Mouse (Mus musculus) MEL (cell line): ENCODE measurements around the gene Prpf18. TPM values are rescaled to one million over a fixed set of nuclear protein-coding genes. Genes with fewer than 3 reads are reported as not detected.

Source experiments
- DNase-seq: peaks from one replicate; pipeline ENCODE4 v3.0.0; 2011; ENCODE audit warnings: low read depth, low spot score
- H3K27ac ChIP-seq: 2 replicates; pipeline ENCODE4 v1.5.1; 2012; ENCODE audit warnings: low read depth, mild to moderate bottlenecking, control low read depth, low read length, moderate library complexity; ENCODE audit not compliant: control insufficient read depth
- H3K27me3 ChIP-seq, 2 experiments: fragments of 150-350 bp in 1 of 2; sonication (generic) in 1 of 2; 2 replicates each; pipeline ENCODE4 v1.6.1; 2012; ENCODE audit warnings: low read length in 2 of 2, mild to moderate bottlenecking in 2 of 2, improper control_type of control experiment in 1 of 2, moderate library complexity in 1 of 2; ENCODE audit not compliant: insufficient read depth in 2 of 2, control insufficient read depth in 1 of 2
- H3K36me3 ChIP-seq, 2 experiments: 2 replicates each; pipeline ENCODE4 v1.6.1; 2012 to 2014; ENCODE audit warnings: low read length in 2 of 2, improper control_type of control experiment in 1 of 2, inconsistent platforms in 1 of 2, mild to moderate bottlenecking in 1 of 2; ENCODE audit not compliant: insufficient read depth in 2 of 2, control insufficient read depth in 1 of 2
- H3K4me1 ChIP-seq, 2 experiments: fragments of 150-350 bp in 1 of 2; sonication (generic) in 1 of 2; 2 replicates each; pipeline ENCODE4 v1.6.1; 2012; ENCODE audit warnings: low read length in 2 of 2, improper control_type of control experiment in 1 of 2, mild to moderate bottlenecking in 1 of 2; ENCODE audit not compliant: insufficient read depth in 2 of 2, control insufficient read depth in 1 of 2
- H3K4me3 ChIP-seq, 2 experiments: fragments of 150-350 bp in 1 of 2; sonication (generic) in 1 of 2; 2 replicates each; pipeline ENCODE4 v1.5.1; 2012; ENCODE audit warnings: low read depth in 2 of 2, low read length in 2 of 2, mild to moderate bottlenecking in 2 of 2, moderate library complexity in 2 of 2, control low read depth in 1 of 2, improper control_type of control experiment in 1 of 2; ENCODE audit not compliant: control insufficient read depth in 1 of 2, insufficient read depth in 1 of 2
- H3K79me2 ChIP-seq: 2 replicates; pipeline ENCODE4 v1.6.1; 2012; ENCODE audit warnings: mild to moderate bottlenecking, low read length, moderate library complexity; ENCODE audit not compliant: control insufficient read depth, poor library complexity, insufficient read depth
- H3K9ac ChIP-seq: 2 replicates; pipeline ENCODE4 v1.6.1; 2012; ENCODE audit warnings: low read depth, mild to moderate bottlenecking, control low read depth, low read length, moderate library complexity; ENCODE audit not compliant: control insufficient read depth, poor library complexity, severe bottlenecking
- H3K9me3 ChIP-seq: fragments of 150-350 bp; sonication (generic); replicated peaks from 2 replicates; pipeline ENCODE4 v1.6.1; 2012; ENCODE audit warnings: mild to moderate bottlenecking, low read length, improper control_type of control experiment, moderate library complexity; ENCODE audit not compliant: insufficient read depth
- CHD2 ChIP-seq: IDR thresholded peaks from 2 replicates; pipeline ENCODE4 v1.6.1; 2011; ENCODE audit warnings: low read length, improper control_type of control experiment
- CTCF ChIP-seq, 3 experiments: IDR thresholded peaks in 2 of 3; conservative IDR thresholded peaks in 1 of 3; 2 replicates each; pipeline ENCODE4 v1.5.1; 2011 to 2012; ENCODE audit warnings: low read length in 3 of 3, low read depth in 2 of 3, mild to moderate bottlenecking in 2 of 3, improper control_type of control experiment in 1 of 3, inconsistent platforms in 1 of 3, mixed read lengths in 1 of 3, moderate library complexity in 1 of 3; ENCODE audit not compliant: control insufficient read depth in 1 of 3, insufficient read depth in 1 of 3, poor library complexity in 1 of 3, severe bottlenecking in 1 of 3
- E2F4 ChIP-seq: IDR thresholded peaks from 2 replicates; pipeline ENCODE4 v1.6.1; 2011; ENCODE audit warnings: low read depth, low read length, improper control_type of control experiment, borderline replicate concordance
- EP300 ChIP-seq, 2 experiments: IDR thresholded peaks; 2 replicates each; pipeline ENCODE4 v1.6.1; 2011; ENCODE audit warnings: improper control_type of control experiment in 2 of 2, low read length in 2 of 2, low read depth in 1 of 2, mild to moderate bottlenecking in 1 of 2
- ETS1 ChIP-seq: IDR thresholded peaks from 2 replicates; pipeline ENCODE4 v1.6.1; 2012; ENCODE audit warnings: low read depth, mild to moderate bottlenecking, inconsistent platforms, low read length, improper control_type of control experiment, moderate library complexity
- JUND ChIP-seq: IDR thresholded peaks from 2 replicates; pipeline ENCODE4 v1.6.1; 2011; ENCODE audit warnings: low read depth, mild to moderate bottlenecking, improper control_type of control experiment, low read length
- MAFK ChIP-seq: IDR thresholded peaks from 2 replicates; pipeline ENCODE4 v1.6.1; 2011; ENCODE audit warnings: low read depth, mild to moderate bottlenecking, low read length, improper control_type of control experiment, borderline replicate concordance
- MAX ChIP-seq: IDR thresholded peaks from 2 replicates; pipeline ENCODE4 v1.6.1; 2011; ENCODE audit warnings: low read length, improper control_type of control experiment
- MAZ ChIP-seq: IDR thresholded peaks from 2 replicates; pipeline ENCODE4 v1.6.1; 2012; ENCODE audit warnings: low read depth, mild to moderate bottlenecking, inconsistent platforms, low read length, improper control_type of control experiment
- MEF2A ChIP-seq: IDR thresholded peaks from 2 replicates; pipeline ENCODE4 v1.6.1; 2014; ENCODE audit warnings: low read depth, mild to moderate bottlenecking, inconsistent platforms, low read length, improper control_type of control experiment; ENCODE audit not compliant: poor library complexity, insufficient replicate concordance, severe bottlenecking; ENCODE audit errors: extremely low read depth
- MXI1 ChIP-seq: IDR thresholded peaks from 2 replicates; pipeline ENCODE4 v1.6.1; 2011; ENCODE audit warnings: mild to moderate bottlenecking, low read depth, low read length, improper control_type of control experiment
- MYB ChIP-seq: IDR thresholded peaks from 2 replicates; pipeline ENCODE4 v1.6.1; 2011; ENCODE audit warnings: mild to moderate bottlenecking, low read depth, low read length, improper control_type of control experiment
- NRF1 ChIP-seq: IDR thresholded peaks from 2 replicates; pipeline ENCODE4 v1.6.1; 2014; ENCODE audit warnings: low read depth, mild to moderate bottlenecking, inconsistent platforms, low read length, improper control_type of control experiment, moderate library complexity; ENCODE audit not compliant: poor library complexity, insufficient read depth, severe bottlenecking
- POLR2A ChIP-seq, 2 experiments: IDR thresholded peaks; 2 replicates each; pipeline ENCODE4 v1.6.1; 2011 to 2012; ENCODE audit warnings: low read length in 2 of 2, mild to moderate bottlenecking in 2 of 2, control low read depth in 1 of 2, improper control_type of control experiment in 1 of 2, low read depth in 1 of 2, moderate library complexity in 1 of 2; ENCODE audit not compliant: control insufficient read depth in 1 of 2, insufficient read depth in 1 of 2, poor library complexity in 1 of 2
- POLR2AphosphoS2 ChIP-seq: IDR thresholded peaks from 2 replicates; pipeline ENCODE4 v1.6.1; 2011; ENCODE audit warnings: low read length, improper control_type of control experiment
- RCOR1 ChIP-seq: IDR thresholded peaks from 2 replicates; pipeline ENCODE4 v1.6.1; 2012; ENCODE audit warnings: low read depth, mild to moderate bottlenecking, inconsistent platforms, low read length, improper control_type of control experiment
- TAL1 ChIP-seq: IDR thresholded peaks from 2 replicates; pipeline ENCODE4 v1.6.1; 2012; ENCODE audit warnings: mild to moderate bottlenecking, inconsistent platforms, low read length, moderate library complexity, mixed read lengths
- TCF12 ChIP-seq: IDR thresholded peaks from 2 replicates; pipeline ENCODE4 v1.6.1; 2014; ENCODE audit warnings: low read depth, mild to moderate bottlenecking, inconsistent platforms, low read length, improper control_type of control experiment, moderate library complexity
- UBTF ChIP-seq: IDR thresholded peaks from 2 replicates; pipeline ENCODE4 v1.6.1; 2012; ENCODE audit warnings: low read depth, mild to moderate bottlenecking, inconsistent platforms, low read length, improper control_type of control experiment, moderate library complexity, borderline replicate concordance; ENCODE audit not compliant: insufficient read depth
- USF1 ChIP-seq: IDR thresholded peaks from 2 replicates; pipeline ENCODE4 v1.6.1; 2014; ENCODE audit warnings: low read depth, mild to moderate bottlenecking, inconsistent platforms, low read length, improper control_type of control experiment, moderate library complexity
- ZC3H11A ChIP-seq: IDR thresholded peaks from 2 replicates; pipeline ENCODE4 v1.6.1; 2012; ENCODE audit warnings: low read depth, mild to moderate bottlenecking, inconsistent platforms, low read length, improper control_type of control experiment
- polyA plus RNA-seq, 2 experiments: library from polyadenylated mRNA; stranded (reverse) in 1 of 2; unstranded in 1 of 2; fragments of >175 nt in 1 of 2; fragments of >200 nt in 1 of 2; gene quantifications; 2 replicates each; pipeline versions ENCODE4 v1.2.1 to v1.2.4; 2012; ENCODE audit warnings: low replicate concordance in 2 of 2, low read depth in 1 of 2; ENCODE audit not compliant: insufficient read length in 2 of 2, insufficient read depth in 1 of 2, missing spikeins in 1 of 2
- total RNA-seq: library from RNA; depleted of rRNA; stranded (reverse); fragments of 300-350 nt; gene quantifications from 2 replicates; pipeline ENCODE4 v1.2.3, GENCODE M21; 2012

Prpf18 gene
- total and polyA plus RNA-seq, 3 experiments, result 26.3 to 31.2 TPM; not detected in 1

GRCm38 (mm10) chr2:4648094-4648493 is 3.8 kb downstream of the Prpf18 start:
- Histone ChIP-seq H3K4me3 (no peak overlapping the region), H3K4me1 (peaks cover 6 to 10% of the 10 kb centered on the region in 2 experiments), H3K27ac (0 out of 2 replicates have a peak overlapping the region, but pooled peaks have one; percentile 20), H3K9ac (no peak overlapping the region), H3K36me3 (peaks cover 13 to 14% of the 10 kb centered on the region in 2 experiments), H3K27me3 (no peaks in the 10 kb centered on the region), H3K79me2 (peaks cover 31% of the 10 kb centered on the region), H3K9me3 (no peaks in the 10 kb centered on the region)
- TF ChIP-seq MEF2A (no peak), CTCF (IDR thresholded peaks at IDR 0.05 in 2 of 3, conservative IDR thresholded peaks at IDR 0.05 in 1 of 3; ENCODE audit: control insufficient read depth in 1 of 3, insufficient read depth in 1 of 3, low read depth in 2 of 3, low read length in 3 of 3, poor library complexity in 1 of 3, severe bottlenecking in 1 of 3) (no peak), MAZ (no peak), CHD2 (no peak), MAFK (no peak), RCOR1 (no peak), TCF12 (no peak), MYB (no peak), POLR2A (IDR thresholded peaks at IDR 0.05; ENCODE audit: control insufficient read depth in 1 of 2, insufficient read depth in 1 of 2, low read depth in 1 of 2, low read length in 2 of 2, poor library complexity in 1 of 2) (no peak), MXI1 (no peak), E2F4 (no peak), ETS1 (peak; percentile 66), EP300 (IDR thresholded peaks at IDR 0.05; ENCODE audit: low read depth in 1 of 2, low read length in 2 of 2) (peak; percentile 18; a peak in 2 of 4 replicates), UBTF (no peak), MAX (no peak), TAL1 (no peak), USF1 (no peak), POLR2AphosphoS2 (no peak), JUND (0 out of 2 replicates have a peak, but pooled peaks have one; percentile 47), ZC3H11A (no peak)
- DNase-seq, result peak; percentile 73

GRCm38 (mm10) chr2:4645066-4645465 is 6.8 kb downstream of the Prpf18 start:
- no peak overlapping the region for H3K4me3 ChIP-seq
- peaks cover 13 to 21% of the 10 kb centered on the region in 2 experiments for H3K36me3 ChIP-seq
- H3K9ac ChIP-seq, result no peak overlapping the region
- TF ChIP-seq NRF1 (no peak), CTCF (IDR thresholded peaks at IDR 0.05 in 2 of 3, conservative IDR thresholded peaks at IDR 0.05 in 1 of 3; ENCODE audit: control insufficient read depth in 1 of 3, insufficient read depth in 1 of 3, low read depth in 2 of 3, low read length in 3 of 3, poor library complexity in 1 of 3, severe bottlenecking in 1 of 3) (peak in 2 of 3 experiments; percentile 4 to 13; a peak in 2 of 6 replicates)
- H3K9me3 ChIP-seq, result no peaks in the 10 kb centered on the region
- no peaks in the 10 kb centered on the region for H3K27me3 ChIP-seq
- no peak overlapping the region for H3K27ac ChIP-seq
- peaks cover 3 to 8% of the 10 kb centered on the region in 2 experiments; a peak in 3 of 4 replicates for H3K4me1 ChIP-seq
- no peak for DNase-seq
- H3K79me2 ChIP-seq, result peaks cover 15% of the 10 kb centered on the region
